Mouse (Mus musculus) urinary bladder, postnatal 25 days (tissue): ENCODE measurements around the gene Gm17268.

ENCODE experiments used
- DNase-seq: peaks from one replicate; pipeline ENCODE4 v3.0.0; 2022; ENCODE audit warnings: low spot score

Gm17268 gene

GRCm38 (mm10) chr11:82038535-82038934 lies at the start of gene Gm17268:
TSS of gene Gm17268 (minus strand) at chr11:82038562.
- DNase-seq, result no peak

GRCm38 (mm10) chr11:82084360-82084759 lies 46.0 kb upstream of the Gm17268 start:
- DNase-seq, result no peak

GRCm38 (mm10) chr11:82080865-82081264 lies 42.5 kb upstream of the Gm17268 start:
- no peak for DNase-seq

GRCm38 (mm10) chr11:82078136-82078730 lies 39.9 kb upstream of the Gm17268 start:
- DNase-seq, result no peak

- DNase-seq, result no peak
Measured at GRCm38 (mm10) chr11:82077031-82077430, 38.7 kb upstream of the Gm17268 start.

DNA sequence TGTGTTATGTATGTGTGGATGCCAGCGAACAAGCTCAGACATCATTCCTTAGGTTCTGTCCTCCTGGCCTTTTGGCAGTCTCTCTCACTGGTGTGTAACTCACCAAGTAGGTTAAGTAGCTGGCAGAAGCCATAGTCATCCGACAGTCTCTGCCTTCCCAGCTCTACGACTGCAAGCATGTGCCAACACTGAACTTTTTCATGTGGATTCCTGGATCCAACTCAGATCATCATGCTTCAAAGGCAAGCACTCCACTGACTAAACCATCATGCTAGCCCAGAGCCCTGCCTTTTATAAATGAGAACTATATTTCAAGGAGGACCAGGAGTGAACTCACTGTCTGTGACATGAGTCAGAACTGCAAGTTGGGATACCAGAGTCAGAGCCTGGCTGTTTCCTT lies 35.3 kb upstream of the Gm17268 start:
- DNase-seq, result no peak

GRCm38 (mm10) chr11:82072984-82073383 lies 34.6 kb upstream of the Gm17268 start:
- DNase-seq, result no peak

DNA sequence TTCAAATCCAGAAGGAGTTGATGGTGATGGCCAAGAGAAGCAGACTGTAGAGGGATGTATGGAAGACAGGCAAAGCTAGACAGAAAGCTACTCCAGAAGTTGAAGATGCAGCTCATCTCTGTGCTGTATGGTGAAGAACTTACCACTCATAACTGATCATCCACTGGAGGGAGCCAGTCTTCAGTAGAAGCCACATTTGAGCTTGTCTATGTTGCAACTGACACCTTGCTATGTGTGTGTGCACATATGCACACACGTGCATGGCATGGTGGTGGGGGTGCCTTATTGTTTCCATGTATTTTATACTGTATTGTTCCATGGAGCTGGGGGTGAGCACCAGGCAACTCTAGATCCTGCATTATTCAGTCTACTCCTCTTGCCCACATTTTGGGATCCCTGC lies 34.0 kb upstream of the Gm17268 start:
- no peak for DNase-seq

DNA sequence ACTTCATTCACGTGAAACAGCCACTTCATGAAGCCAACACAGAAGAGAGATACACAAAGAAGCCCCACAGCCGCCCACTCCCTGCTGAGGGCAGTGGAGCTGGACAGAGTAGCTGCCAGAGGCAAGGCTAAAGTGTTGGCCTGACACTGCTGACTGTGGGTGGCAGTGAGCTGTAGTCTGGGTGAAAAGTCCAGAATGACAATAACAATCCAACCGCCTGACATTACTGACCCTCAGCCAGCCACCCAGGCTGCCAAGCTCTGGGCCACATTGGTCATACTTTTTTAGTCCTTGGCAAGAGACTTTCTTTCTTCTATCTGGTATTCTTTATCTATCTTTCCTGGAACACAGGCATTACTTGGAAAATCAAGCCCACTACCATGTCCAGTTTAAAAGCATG lies 32.7 kb upstream of the Gm17268 start:
- DNase-seq, result no peak

GRCm38 (mm10) chr11:82066953-82067571 lies 28.7 kb upstream of the Gm17268 start:
- no peak for DNase-seq

GRCm38 (mm10) chr11:82063454-82063853 lies 25.1 kb upstream of the Gm17268 start:
- no peak for DNase-seq

DNA sequence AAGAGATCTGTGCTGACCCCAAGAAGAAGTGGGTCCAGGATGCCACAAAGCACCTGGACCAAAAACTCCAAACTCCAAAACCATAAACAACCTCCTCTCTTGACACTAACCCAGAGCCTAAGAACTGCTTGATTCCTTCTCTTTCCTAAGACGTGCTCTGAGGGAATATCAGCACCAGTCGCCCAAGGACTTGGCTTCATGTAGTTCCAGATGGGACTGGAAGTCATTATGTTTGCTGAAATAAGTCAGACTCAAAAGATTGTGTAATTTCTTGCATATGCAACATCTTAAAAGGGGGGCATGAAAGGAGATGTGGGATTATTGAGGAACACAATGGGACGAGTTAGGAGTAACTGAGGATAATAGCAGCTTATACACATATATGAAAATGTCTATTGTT lies 23.9 kb upstream of the Gm17268 start:
- no peak for DNase-seq

- DNase-seq, result no peak
Measured at GRCm38 (mm10) chr11:82057646-82058045, 19.3 kb upstream of the Gm17268 start, which contains the start of gene Ccl11. TSS of gene Ccl11 (plus strand) at chr11:82057823.

DNA sequence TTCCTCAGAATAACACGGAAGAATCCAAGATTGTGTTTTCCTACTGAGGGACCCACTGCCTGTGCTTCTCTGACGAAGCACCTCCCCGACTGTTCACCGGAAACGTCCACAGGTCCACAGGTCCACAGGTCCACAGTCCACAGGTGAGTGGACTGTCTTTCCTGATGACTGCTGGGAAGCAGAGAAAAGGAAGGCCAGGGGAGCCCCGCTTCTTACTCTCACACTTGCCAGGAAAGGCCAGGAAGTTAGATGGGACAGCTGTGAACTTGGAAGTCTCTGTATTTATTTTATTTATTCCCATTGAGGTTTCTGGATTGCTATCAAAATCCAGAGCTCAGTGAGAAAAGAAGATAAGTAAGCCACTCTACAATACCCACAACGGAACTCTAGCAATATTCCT lies 15.5 kb upstream of the Gm17268 start:
- DNase-seq, result no peak

GRCm38 (mm10) chr11:82047746-82048415 lies 9.5 kb upstream of the Gm17268 start:
- DNase-seq, result peak; percentile 32

GRCm38 (mm10) chr11:82045471-82045870 lies 7.1 kb upstream of the Gm17268 start, which contains the start of gene Ccl7:
TSS of gene Ccl7 (plus strand) at chr11:82045712.
- DNase-seq, result peak; percentile 16

- DNase-seq, result no peak
Measured at GRCm38 (mm10) chr11:82041671-82042080, 3.3 kb upstream of the Gm17268 start.

- no peak for DNase-seq
Measured at GRCm38 (mm10) chr11:82039132-82039660, 834 bp upstream of the Gm17268 start.

DNA sequence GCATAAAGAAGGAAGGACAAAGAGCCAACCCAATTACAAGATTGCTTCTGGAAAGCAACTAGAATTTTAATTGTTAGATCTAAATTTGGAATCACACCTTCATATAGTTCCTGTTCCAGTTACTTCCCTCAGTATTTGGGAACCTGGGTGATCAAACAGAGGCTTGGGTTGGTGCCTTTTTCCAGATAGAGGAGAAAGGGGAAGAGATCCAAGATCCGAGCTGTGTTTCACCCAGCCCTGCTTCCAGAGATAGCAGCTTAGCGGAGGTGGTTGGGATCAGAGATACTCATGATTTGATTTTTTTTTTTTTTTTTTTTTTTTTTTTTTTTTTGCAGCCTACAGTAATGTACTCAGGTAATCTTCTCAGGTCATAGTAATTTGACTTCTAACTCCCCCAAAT lies 2.5 kb downstream of the Gm17268 start:
- DNase-seq, result no peak

GRCm38 (mm10) chr11:82035356-82035755 lies 3.0 kb downstream of the Gm17268 start, which contains the start of gene Ccl2:
TSS of gene Ccl2 (plus strand) at chr11:82035571.
- peak; percentile 57 for DNase-seq

DNA sequence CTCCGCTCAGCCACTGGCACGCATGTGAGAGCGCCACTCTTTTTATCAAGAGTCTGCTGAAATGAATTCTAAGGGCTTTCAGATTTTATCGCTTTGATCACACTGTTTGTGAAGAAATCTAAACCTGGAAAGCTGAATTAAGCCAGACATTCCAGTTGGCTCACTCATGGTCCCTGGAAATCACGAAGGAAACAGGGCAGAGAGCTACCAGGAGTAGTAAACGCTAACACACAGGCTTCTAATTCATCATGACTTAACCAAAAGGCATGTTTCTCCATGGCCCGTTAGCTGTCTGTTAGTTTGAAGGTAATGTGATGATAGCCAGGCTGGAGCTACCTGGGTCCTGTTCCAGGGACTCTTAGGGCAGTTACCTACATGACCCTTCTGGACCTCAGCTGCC lies 3.9 kb downstream of the Gm17268 start:
- no peak for DNase-seq

GRCm38 (mm10) chr11:82032678-82033344 lies 5.6 kb downstream of the Gm17268 start:
- DNase-seq, result peak; percentile 51
